Mouse (Mus musculus): Measurements from ENCODE around the gene Kdf1.

The Kdf1 gene

GRCm38 (mm10) chr4:133518601-133519368 is at the start of gene Kdf1:
Gene Kdf1, plus strand, starts transcription at chr4:133518963.
- no peak for DNase-seq (ENCODE audit: extremely low read depth, low read depth)

DNA sequence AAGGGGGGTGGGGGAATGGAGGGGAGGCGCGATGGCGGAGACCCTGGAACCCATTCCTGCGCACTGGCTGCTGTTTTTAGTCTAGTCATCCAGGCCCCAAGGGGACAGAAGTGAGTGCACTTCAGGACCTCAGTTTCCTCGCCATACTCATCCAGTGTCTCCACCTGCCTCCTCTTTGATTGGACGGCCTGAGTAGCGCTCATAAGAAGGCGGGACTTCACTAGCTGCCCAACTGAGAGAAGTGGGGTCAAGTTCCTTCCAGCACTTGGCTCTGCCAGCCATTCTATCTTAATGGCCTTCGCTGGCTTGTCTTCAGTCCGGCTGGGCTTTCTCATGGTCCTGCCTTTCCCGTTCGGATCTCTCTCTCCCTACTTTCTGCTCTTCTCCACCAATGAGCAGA is 49.6 kb upstream of the Kdf1 start:
- no peak for DNase-seq (ENCODE audit: extremely low read depth, low read depth)

DNA sequence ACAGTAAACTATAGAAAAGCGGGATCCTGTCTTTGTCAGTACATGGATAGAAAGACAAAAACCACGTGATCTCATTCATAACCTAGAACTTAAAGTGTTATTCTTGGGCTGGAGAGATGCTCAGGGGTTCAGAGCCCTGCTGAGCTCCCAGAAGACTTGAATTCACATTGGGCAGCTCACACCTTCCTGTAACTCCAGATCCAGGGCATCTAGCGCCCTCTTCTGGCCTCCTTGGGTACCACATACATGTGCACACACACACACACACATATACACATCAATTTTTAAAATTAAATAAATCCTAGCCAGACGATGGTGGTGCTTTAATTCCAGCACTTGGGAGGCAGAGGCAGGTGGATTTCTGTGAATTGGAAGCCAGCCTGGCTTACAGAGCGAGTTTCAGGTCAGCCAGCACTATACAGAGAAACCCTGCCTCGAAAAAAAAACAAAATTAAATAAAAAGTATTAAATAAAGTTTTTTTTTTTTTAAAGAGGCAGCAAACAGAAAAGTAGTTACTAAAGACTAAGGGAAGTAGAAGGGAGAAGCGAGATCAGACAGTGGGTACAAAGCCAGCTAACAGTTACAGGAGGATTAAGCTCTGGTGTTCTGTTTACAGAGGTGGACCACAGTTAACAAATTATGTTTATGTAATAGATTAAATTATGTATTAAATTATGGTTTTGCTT is 47.5 kb upstream of the Kdf1 start:
- DNase-seq (ENCODE audit: extremely low read depth, low read depth) = no peak

GRCm38 (mm10) chr4:133473833-133474232 is 44.9 kb upstream of the Kdf1 start:
- DNase-seq (ENCODE audit: extremely low read depth, low read depth) = no peak

DNA sequence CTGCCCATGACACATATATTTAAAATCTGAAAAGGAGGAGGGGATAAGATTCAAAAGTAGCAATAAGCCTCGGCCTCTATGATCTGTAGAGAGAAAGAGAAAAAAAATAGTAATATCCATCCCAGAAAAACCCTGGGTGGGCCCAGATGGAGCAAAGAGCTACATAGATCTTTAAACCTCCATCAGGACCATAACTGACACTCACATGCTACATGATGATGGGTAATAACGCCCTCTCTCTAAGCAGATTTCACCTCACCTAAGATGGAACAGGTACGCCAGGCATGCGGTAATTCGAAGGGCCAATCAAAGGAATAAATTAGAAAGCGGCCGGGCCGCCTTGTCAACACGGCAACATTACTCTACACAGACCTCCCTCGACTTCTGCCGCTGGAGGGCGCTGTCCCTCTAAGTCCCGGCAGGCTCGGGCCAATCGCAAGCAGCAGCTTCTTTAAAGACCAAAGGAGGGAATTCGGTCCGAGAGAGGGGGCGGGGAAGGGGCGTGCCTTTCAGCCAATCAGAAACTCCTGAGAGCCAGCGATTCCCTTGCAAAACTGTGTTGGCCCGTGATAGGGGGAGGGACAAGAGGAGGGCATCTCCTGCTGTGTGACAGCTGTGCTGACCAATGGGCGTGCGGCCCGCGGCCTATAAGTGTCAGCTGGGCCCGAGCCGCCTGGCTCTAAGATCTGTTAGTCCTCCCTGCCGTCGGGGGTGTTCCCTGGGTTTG is 39.1 kb upstream of the Kdf1 start, which contains the start of gene Tent5b:
TSS of gene Tent5b (plus strand) at position 675 of the 727 bp plus-strand sequence.
- peak; percentile 99 for DNase-seq (ENCODE audit: extremely low read depth, low read depth)

- no peak for DNase-seq (ENCODE audit: extremely low read depth, low read depth)
These were observed 38.6 kb upstream of the Kdf1 start for GRCm38 (mm10) chr4:133480185-133480537.

GRCm38 (mm10) chr4:133480754-133481153 is 38.0 kb upstream of the Kdf1 start:
- no peak for DNase-seq (ENCODE audit: extremely low read depth, low read depth)

GRCm38 (mm10) chr4:133481488-133481887 is 37.3 kb upstream of the Kdf1 start:
- DNase-seq (ENCODE audit: extremely low read depth, low read depth) = no peak

DNA sequence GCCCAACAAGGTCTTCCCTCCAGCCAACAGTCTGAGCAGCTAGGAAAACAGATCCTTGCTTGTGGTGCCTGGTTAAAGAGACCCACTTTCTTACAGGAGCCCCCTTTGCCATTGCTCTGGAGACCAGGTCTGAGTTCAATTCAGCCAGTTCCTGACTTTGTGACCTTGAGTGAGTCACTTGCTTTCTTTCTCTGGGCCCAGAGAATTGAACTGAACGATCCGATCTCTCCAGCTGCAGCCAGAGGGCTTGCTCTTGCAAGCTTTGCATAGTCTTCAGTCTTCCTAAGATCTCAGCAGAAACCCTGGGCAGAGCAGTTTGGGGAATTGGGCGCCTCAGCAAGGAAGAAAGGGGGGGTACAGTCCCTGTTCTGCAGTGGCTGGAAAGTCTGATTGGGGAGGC is 36.3 kb upstream of the Kdf1 start:
- no peak for DNase-seq (ENCODE audit: extremely low read depth, low read depth)

GRCm38 (mm10) chr4:133484266-133485025 is 34.3 kb upstream of the Kdf1 start:
- DNase-seq (ENCODE audit: extremely low read depth, low read depth) = no peak

GRCm38 (mm10) chr4:133485691-133486425 is 32.9 kb upstream of the Kdf1 start:
- no peak for DNase-seq (ENCODE audit: extremely low read depth, low read depth)

GRCm38 (mm10) chr4:133486673-133487357 is 31.9 kb upstream of the Kdf1 start:
- no peak for DNase-seq (ENCODE audit: extremely low read depth, low read depth)

GRCm38 (mm10) chr4:133488619-133489392 is 30.0 kb upstream of the Kdf1 start:
- DNase-seq (ENCODE audit: extremely low read depth, low read depth) = no peak

DNA sequence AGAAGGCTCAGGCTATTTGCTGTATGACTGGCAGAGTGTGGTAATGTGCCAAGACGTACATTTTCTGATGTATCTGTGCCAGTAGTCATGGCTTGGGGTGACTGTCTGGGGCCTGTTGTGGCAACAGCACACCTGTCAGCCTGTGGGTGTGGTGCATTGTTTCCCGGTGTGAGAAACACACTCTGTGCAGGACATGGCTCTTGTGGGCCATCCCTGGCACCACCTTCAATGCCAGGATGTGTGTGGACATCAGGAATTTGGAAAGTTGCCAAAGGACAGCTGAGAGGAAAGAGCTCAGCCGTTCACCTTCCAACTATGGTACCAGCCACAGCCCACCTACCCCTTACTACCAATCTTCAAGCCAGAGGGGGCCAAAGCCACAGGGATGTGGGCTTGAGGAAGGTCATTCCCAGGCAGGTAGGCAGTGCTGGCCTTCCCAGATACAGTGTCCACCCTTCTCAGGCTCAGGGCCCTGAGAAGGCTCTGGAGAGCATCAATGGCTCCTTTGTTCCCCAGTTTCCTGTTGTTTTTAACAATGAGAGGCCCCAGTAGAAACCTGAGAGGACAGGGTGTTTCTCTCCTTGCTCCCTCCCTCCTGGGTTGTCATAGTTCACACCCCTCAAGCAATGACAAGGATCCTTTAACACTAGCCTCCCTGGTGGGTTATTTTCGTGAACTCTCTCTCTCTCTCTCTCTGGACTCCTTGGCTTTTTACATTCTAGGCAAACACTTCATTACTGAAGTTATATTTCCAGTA is 29.1 kb upstream of the Kdf1 start:
- DNase-seq (ENCODE audit: extremely low read depth, low read depth) = no peak

DNA sequence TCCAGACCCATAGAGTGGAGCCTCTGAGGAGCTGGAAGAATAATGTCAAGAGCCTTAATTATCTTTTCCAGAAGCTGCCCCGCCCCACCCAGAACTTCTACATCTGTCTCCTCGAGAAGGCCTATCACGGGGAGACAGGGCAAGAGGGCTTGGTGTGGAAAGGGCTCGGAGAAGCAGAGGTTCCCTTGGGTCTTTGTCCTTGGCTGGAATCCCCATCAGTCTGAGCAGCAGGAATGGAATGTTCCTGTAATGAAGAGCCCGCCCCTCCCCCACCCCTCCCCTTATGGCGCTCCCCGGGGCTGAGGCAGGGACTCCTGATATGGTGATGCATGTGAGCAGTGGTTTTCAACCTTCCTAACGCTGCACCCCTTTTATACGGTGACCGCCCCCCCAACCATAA is 27.0 kb upstream of the Kdf1 start:
- DNase-seq (ENCODE audit: extremely low read depth, low read depth) = no peak

DNA sequence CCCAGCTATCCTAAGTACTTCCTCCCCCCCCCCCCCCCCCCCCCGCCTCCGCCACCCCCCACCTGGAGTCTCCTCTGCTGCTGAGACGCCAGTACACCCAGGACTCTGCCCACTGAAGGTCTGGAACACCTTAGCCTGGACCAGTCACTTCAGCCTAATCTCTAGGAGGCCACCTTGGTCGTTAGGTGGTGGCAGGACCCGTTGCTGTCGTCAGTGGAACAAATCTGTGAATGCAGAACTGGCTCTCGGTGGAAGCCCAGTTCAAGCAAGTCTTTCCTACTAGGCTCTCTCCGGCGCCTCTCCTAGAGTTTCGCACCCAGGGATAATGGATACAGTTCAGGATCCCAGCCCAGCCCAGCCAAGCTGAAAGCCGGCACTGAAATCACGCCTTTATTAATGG is 24.9 kb upstream of the Kdf1 start:
- no peak for DNase-seq (ENCODE audit: extremely low read depth, low read depth)

DNA sequence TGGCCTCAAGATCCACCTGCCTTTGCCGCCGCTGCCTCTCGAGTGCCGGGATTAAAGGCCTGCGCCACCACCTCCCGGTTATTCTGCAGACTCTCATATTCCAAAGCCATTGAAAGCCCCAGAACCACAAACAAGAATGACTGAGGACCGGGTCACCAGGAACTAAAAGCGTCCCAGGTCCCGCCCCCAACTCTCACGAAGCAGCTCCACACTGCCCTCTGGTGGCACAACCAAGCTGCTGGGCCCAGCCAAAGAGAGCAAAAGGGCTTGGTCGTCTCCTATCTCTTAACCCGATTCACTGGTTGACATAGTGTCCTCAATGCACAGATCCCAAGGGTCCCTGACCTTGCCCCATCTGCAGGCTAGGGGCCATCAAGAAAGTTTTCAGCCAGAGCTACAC is 24.3 kb upstream of the Kdf1 start:
- peak; percentile 64 for DNase-seq (ENCODE audit: extremely low read depth, low read depth)

DNA sequence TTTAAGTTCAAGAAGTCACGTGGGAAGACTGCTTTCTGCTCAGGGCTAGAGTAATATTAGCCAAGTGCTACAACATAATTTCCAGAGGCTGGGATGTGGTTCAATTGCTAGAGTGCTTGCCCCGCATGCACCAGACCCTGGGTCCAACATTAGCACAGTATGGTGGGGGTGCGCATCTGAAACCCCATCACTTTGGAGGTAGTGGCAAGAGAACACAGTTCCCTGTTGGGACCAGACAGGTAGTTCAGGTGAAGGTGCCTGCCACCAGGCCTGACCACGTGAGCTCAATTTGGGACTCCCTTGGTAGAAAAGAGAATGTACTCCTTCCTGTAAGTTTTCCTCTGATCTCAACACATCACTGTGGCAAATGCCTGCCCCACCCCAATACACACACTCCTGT is 23.9 kb upstream of the Kdf1 start:
- no peak for DNase-seq (ENCODE audit: extremely low read depth, low read depth)

DNA sequence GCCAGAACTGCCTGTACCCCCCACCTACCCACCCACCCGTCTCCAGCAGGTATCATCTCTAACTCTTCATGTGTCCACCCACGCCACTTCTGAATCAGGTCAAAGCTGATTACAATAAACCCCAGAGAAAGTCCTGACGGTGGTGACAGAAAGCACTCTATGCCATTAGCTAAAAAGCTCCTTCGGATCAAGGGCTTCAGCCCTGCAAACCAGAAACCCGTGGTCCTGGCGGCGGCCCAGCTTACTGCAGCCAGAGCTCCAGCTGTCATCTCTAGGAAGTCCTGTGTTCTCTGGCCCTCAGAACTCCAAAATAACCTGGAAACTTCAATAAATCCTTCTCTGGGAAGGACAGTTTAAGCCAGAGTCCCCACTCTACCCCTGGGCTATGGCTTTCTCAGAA is 23.1 kb upstream of the Kdf1 start:
- no peak for DNase-seq (ENCODE audit: extremely low read depth, low read depth)
